Mouse (Mus musculus): ENCODE results near the gene Mogat2. TPM values are rescaled to one million over a fixed set of nuclear protein-coding genes. Genes with fewer than 3 reads are reported as not detected.

Gene Mogat2
- total RNA-seq, 2 experiments from 2014 or later: not detected

DNA sequence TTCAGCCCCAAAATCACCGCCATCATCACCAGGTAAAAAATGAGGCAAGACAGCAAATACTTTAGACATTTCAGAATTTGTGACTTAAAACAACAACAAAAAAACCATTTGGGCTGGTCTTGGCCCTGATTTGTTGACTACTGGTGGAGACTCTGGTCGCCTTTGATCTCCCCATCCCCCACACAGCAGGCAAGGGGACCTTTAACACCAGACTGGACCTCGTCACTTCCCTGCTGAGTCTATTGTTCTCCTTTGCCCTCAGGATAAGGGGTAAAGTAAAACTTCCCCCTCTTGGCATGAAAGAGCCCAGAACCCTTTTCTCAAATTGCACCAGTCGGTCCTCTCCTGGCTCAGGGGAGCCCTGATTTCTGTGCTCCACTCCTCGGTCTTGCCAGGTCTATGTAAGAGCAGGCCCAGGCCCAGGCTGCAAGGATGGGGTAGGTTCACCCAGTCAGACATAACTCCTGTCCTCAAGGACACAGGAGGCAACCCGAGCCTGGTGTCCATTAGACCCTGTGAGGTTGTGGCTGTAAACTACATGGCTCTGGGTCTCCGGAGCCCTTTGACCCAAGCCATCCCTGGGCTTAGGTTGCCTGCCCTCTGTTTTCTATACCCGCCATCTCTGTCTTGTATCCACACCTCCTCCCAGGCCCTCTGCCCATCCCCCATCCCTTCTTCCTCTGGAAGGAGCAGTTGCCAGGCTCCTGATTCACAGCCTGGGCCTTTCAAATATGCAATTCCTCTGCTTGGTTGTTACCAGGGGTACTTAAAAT, 1.3 kb downstream of the Mogat2 start:
- intact Hi-C loops (cut with DNase I): no loop called here
- no peak for DNase-seq

DNA sequence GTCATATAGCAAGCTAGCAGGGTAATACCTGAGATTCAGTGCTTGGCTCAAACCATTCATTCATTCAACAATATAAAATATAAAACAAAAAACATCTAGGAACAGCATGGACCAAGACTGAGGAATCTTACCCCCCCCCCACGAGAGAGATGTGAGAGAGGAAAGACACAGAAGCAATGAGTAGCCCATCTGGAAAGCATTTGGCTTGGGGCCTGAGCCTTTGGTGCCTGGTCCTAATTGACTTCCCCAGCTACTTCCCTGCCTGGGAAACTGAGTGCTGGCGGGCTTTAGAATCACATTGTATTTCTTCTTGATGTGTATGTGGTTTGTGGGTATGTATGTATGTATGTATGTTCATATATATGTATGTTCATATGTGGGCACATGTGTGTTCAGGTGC, 2.8 kb downstream of the Mogat2 start:
- intact Hi-C loops (cut with DNase I): no loop called here
- no peak for DNase-seq

DNA sequence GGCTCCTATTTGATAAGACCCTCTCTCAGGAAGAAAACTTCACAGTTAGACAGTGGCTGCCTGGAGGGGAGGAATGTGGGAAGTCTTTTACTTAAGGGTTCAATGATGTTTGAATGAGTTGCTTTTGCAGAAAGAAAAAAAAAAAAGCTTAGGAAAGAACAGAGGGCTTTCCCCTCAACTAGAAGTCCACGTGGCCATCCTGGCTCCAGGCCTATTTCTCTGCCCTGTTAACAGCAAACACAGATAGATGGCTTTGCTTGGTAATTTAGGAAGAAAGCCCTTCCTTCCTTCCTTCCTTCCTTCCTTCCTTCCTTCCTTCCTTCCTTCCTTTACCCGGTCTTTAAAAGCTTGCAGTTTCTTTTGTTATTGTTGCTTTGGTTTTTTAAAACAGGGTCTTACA, 3.5 kb downstream of the Mogat2 start:
- intact Hi-C loops (cut with DNase I): no loop called here
- DNase-seq: no peak

DNA sequence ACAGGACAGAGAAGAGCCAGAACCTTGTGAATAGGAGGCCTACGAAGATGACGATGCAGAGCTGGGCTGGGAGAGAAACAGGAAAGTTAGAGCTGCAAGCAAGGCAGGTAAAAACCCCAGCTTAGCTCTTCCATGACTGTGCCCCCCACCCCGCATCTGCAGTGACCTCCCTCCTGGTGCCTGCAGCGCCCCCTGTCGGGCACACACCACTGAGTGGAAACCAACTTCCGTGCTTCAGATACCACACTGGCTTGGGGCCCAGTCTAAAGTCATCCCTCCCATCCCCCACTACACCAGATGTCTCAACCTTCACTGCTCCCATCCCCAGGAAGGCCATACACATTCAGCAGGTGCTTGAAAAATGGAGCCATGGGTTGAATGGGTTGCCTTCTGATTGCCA, 5.8 kb downstream of the Mogat2 start:
- DNase-seq: no peak
- intact Hi-C loops (cut with DNase I): no loop called here

DNA sequence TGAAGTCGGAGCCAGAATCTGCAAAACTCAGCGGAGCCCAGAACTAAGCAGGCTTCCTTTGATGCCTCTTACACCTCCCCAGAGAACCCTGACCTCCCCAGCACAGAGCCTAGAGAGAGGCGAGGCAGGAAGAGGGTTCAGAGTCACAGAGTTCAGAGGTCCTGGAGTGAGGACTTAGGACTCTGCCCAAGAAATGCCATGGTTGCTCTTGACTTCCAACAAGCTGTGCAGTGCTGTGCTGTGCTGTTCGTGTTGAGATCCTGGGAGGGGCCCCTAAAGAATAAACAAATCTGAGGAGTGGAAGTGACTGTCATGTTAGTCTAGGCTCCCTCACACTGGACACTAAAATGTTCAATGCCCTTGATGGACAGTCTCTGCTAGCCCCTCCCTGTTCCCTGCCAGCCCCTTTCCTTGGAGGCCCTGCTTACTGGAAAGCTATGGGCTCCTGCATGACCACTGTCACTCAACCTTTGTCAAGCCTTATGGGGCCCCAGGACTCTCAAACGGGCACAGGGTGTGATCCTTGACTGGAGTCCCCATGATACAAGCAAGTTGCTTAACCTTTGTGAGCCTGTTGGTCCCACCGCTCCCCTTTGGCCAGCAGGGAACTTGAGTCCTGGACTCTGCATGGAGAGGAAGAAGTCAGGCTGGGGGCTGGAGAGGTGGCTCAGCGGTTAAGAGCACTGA, 8.2 kb downstream of the Mogat2 start:
- intact Hi-C loops (cut with DNase I): no loop called here
- no peak for DNase-seq

DNA sequence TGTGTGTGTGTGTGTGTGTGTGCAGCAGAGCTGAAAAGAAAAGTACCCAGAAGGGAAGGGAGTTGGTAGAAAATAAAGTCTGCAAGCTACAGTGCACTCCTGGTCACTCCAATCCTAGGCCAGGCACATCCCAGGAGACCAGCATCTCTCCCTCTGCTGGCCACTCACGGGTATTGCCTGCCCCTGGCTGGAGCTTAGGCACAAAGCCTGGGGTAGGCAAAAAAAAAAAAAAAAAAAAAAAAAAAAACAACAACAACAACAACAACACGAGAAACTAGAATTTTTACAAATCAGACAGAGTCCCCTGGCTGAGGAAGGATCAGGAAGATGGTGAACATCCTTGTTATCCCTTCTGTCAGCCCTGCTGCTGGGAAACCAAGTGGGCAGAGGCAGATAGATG, 9.0 kb downstream of the Mogat2 start:
- peak; percentile 48 to 66 for DNase-seq
- intact Hi-C loops (cut with DNase I): loop anchor here (2.0 kb wide), 1 partner anchor 79 kb away; no protein-coding TSS in a partner anchor

DNA sequence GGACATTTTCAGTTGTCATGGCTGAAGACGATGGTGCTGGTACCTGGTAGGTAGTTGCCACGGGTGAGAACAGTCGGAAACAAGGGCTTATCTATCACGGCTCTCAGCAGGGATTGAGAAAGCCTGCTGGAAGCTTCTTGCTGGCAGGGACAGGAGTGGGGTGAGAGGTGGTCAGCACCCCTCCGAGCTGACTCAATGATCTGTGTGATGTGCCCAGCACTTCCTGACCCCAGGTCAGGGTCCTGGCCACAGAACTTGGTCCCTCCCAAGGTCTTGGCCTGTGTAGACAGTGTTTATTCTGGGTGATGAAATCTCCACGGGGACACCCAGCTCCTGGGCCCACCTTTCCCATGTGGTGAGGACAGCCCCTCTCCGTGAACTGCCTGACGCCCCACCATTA, 9.6 kb downstream of the Mogat2 start:
- intact Hi-C loops (cut with DNase I): loop anchor here (2.0 kb wide), 1 partner anchor 78 kb away; no protein-coding TSS in a partner anchor

DNA sequence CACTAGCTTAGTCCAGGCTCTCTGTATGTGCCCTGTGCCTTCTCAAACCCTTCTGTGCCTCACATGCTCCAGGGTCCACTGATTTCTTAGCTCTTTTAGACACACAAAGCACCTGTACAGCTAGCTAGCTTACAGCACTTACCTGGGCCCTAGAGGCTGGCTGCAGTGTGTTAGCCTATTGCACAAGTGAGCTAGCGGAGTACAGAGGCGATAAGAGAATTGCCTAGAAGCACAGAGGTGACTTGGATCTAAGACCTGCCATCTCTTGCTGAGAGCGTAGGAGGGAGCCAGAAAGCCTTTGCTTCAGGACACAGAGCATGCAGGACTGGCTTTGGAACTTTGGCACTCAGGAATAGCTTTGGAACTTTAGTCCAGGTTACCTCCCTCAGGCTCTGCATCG, 11.2 kb downstream of the Mogat2 start:
- DNase-seq: no peak
- intact Hi-C loops (cut with DNase I): no loop called here

More for the DNA sequence above, 9.6 kb downstream of the Mogat2 start:
- DNase-seq: no peak

DNA sequence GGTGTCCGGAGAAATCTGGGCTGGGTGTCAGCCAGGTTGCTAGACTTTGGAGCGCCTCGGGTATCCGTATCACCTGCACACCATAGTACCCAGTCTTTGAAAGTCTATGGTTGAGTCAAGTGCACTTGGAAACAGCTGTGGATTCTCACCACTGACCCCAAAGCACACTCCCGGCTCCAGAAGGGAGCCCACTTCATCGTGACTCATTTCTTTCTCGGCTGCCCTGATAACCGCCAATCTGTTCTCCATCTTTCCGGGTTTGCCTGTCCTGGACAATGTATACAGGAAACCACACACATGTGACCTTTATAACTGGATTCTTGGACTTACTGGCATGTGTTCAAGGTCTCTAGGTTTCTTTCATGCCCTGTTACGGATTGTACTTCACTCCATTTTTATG, 11.8 kb downstream of the Mogat2 start:
- DNase-seq: no peak
- intact Hi-C loops (cut with DNase I): no loop called here

DNA sequence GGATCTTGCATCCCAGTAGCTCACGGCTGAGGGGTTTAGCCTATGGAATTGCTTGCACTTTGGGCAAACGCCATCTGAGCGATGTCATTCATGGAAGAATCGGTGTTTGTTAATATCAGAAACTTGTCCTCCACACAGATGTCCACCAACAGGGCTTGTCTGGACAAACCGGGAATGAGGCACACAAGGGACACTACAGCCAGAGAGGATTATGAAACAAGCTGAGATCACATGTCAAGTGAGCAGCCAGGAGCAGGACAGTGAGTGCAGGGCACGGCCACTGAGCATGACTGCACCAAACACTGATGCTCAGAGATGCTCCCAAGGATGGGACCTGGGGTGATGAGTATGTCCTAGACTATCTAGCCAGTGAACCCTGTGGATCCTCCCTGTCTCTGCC, 13.0 kb downstream of the Mogat2 start:
- DNase-seq: no peak
- intact Hi-C loops (cut with DNase I): no loop called here

DNA sequence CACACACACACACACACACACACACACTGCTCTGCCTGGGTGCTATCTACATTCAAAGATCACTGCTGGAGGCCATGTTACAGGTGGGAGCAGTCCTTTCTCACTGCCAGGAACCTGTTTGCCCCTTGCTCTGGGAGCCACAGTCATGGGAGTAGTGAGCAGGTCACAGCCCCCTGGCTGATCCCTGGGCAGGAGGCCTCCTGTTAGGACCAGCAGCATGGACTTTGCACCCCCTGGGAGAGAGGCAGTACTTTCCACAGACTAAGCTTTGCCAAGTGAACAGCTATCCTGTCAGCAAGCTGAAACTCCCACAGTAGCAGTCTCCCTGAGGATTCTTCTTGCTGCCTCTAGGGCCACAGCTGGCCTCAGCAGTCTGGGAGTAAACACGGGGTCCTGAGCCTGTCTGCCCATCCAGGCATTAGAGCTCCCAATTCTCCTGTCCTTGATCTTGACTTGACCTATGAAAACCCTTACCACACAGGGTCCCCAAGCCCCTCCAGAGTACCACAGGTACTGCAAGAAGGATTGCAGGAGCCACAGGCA, 13.7 kb downstream of the Mogat2 start:
- intact Hi-C loops (cut with DNase I): no loop called here
- no peak for DNase-seq

DNA sequence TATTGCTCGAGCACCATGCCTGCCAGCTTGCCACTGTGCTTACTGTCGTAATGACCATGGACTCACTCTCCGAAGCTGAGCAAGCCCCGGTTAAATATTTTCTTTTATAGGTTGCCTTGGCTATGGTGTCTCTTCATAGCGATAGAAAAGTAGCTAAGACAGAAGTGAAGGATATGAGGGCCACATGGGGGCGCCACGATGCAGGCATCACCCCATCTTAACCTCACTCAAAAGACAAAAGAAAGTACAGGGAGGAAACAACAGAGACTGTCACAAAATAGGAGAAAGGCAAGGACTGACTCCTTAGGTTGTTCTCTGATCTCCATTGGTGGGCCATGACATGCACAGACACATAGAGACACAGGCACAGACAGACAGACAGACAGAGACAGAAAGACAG, 14.2 kb downstream of the Mogat2 start:
- no peak for DNase-seq
- intact Hi-C loops (cut with DNase I): no loop called here

DNA sequence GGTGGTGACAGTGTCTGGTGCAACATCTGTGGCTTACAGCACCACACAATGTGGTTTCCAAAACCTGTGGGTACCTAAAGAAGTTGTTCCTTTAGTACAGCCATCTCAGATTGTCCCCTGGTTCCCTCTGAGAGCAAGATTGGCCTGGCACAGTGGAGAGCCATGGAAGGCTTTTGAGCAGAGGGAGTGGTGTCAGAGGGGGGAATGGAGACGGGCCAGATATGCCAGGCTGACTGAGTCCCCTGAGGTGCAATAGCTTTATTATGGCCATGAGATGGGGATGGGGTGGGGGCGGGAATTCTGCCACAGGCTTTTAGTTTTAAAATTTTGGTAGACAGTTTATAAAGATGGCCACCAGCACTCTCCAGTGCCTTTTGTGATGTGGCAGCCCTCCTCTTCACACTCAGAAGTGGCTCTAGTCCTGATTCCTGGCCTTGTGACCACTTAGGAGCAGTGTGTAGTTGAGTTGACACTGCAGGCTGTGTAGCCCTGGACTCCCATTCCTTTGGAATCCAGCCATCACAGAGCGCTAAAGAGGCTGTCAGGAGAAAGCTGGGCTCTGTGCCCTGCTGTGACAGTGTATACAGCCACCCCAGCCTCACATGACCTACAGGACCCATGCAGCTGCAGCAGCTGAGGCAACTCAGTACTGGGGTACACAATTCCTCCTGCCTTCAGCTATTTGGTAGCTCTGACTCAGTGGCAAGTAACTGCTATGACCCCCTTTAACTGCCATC, 20.9 kb downstream of the Mogat2 start:
- DNase-seq: peak; percentile 65 to 80
- intact Hi-C loops (cut with DNase I): no loop called here

DNA sequence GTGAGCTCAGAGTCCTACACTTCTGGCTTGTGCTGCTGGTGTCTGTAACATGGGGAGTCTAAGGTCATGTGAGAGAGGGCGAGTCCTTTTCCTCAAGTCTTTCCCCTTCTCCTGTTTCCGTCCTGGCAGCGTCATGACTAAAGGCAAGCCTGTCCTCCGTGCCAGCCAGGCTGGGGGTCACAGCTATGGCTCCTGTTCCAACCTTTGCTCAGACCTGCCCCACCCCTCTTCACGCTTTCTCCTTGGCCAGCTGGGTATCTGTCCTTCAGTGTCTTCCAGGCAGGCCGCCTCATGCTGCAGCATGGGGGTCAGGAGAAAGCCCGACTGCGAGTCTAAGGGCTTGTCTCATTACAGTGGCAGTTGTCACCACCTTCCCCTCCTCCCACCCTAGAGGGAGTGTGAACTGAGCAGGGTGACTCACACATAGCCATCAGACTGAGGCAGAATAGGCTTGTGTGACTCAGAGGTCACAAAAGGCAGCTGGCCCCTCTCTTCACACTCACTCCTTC, 23.0 kb downstream of the Mogat2 start:
- peak; percentile 39 to 58 for DNase-seq
- intact Hi-C loops (cut with DNase I): no loop called here

DNA sequence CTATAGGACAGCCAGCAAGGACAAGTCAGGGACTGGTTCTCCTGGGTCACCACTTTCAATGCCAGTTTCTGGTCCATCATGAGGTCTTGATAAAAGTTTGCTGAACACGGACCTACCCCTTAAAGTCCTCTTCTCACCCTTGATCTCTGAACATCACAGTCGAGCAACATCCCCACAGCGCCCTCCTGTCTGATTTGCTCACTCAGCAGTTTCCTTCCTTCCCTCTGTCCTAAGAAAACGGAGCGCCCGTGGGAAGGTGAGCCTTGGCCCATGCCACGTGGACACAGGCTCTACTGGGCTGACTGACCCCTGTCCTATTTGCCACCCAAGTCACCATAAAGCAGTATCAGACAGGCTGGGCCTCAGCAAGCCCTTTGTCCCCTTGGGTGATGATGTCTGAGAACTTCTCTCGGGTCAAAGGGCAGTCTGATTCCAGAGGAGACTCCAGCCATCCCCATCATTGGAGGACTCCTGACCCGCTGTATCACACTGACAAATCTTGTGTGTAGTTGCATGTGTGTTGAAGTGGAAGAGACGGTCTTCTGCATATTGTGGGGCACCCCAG, 23.7 kb downstream of the Mogat2 start:
- no peak for DNase-seq
- intact Hi-C loops (cut with DNase I): no loop called here

DNA sequence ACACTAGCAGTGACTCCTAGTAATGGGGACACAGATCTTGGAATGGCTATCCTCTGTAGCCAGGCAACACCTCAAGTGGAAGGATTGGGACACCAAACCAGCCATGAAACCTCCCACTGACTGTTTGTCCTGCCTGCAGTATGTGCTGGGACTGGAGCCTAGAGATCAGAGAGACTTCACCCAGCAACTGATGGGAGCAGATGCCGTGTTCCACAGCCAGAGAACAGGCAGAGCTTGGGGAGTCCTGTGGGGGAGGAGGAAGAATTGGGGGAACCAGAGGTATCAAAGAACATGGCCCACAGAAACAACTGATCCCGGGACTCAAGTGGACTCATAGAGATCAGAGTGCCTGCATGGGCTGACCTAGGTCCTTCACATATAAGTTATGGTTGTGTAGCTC, 24.7 kb downstream of the Mogat2 start:
- intact Hi-C loops (cut with DNase I): no loop called here
- DNase-seq: no peak

DNA sequence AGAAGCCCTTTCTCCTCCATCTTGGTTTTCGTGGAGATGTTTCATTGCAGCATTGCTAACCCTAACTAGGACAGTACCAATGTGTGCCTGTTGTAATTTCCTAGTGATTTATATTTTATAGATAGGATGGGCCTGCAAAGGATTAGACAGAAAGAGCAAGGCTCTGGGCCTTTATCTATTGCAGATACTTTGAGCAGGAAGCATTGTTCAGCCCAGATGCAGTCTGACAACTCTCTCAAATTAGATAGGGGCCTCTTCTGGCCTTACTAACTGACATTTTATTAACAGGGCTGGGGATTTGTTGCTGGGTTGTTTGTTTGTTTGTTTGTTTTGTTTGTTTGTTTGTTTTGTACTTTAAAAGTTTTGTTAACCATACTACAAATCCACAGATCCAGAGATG, 25.4 kb downstream of the Mogat2 start:
- intact Hi-C loops (cut with DNase I): no loop called here
- no peak for DNase-seq

DNA sequence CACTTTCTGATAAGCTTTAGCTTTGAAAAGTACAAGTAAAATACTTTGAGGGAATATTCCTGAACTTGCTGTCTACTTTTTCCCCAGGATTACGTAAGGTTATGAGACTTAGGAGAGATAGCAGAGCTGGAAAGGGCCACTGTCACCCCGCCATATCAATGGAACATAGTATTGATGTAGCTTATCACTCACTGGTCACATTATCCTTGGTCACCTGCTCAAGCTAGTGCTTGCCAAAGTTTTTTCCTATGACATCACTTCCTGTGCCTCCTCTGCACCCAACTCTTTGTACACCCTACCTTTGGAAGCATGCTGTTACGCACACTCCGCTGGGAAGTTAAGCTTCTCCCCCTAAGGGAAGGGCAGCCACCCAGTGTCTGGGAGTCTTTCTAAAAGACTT, 29.7 kb downstream of the Mogat2 start:
- no peak for DNase-seq
- intact Hi-C loops (cut with DNase I): no loop called here

DNA sequence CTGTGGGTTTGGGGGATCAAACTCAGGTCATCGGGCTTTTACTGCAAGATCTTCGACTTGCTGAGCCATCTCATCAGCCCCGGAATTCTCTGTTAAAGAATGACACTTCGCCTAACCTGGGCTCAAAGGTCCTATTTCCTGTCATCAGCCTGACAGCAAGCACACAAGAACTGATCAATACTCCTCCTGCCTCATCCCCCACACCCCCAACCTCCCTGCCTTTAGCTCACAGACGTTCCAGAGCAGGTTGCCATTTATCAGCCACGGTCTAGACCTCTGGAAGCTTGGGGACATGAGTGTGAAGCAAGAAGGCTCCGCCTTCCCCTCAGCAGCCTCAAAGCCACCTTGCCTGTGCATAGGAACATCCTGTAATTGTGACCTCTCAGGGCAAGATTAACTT, 32.1 kb downstream of the Mogat2 start:
- intact Hi-C loops (cut with DNase I): no loop called here
- DNase-seq: no peak

DNA sequence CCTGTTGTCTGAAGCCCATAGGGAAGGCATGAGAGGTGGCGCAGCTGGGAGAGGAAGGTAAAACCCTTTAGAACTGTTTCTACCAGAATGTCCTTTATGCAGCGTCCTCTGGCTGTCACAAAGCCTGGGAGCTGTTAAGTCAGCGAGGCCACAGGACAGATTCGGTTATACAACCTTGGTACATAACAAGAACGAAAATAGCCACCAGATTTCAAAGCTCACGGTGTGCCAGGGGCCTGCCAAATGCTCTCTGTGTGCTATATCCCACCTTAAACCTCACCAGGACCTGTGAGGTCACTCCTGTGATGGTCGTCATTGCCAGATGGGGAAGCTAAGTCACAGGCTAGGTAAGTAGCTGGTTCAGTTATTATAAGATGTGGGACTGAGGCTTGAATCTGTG, 36.3 kb downstream of the Mogat2 start:
- peak; percentile 34 to 39 for DNase-seq
- intact Hi-C loops (cut with DNase I): no loop called here

DNA sequence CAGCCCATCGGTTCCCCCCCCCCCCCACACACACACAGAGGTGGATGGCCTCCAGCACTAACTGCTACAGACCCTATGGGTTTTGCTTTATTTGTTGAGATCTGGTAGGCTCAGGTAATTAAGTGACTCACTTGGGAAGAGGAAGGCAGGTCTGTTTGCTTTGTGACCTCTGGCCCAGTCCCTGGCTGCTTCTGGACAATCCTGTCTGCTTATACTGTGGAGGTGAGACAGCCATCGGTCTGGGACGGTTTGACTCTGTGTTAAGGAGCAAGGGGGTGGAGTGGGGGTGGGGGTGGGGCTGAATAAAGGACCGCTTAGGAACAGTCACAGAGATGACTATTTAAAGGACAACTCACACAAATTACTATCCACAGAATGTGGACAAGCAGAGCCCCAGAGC, 38.1 kb downstream of the Mogat2 start:
- intact Hi-C loops (cut with DNase I): loop anchor here (2.0 kb wide), 1 partner anchor 17 kb away; the partner anchor contains the start of gene Dgat2
- no peak for DNase-seq
